Mouse (Mus musculus) neural tube, embryonic 12.5 days (tissue): ENCODE data around the gene Myh14. TPM values are rescaled to one million over a fixed set of nuclear protein-coding genes. Genes with fewer than 3 reads are reported as not detected.

ENCODE experiments used
- ATAC-seq: fragments of 200-750 bp; cut with Nextera tagmentation; 2 replicates; pipeline ENCODE4 v1.8.0; 2017; ENCODE audit warnings: low read depth, mild to moderate bottlenecking, moderate TSS enrichment, moderate library complexity; ENCODE audit not compliant: low FRiP score
- H3K27ac ChIP-seq: fragments of 300-500 bp; sonication (generic); 2 replicates; pipeline ENCODE4 v1.5.1; 2016
- H3K27me3 ChIP-seq: fragments of 300-500 bp; sonication (generic); replicated peaks from 2 replicates; pipeline ENCODE4 v1.6.1; 2016; ENCODE audit warnings: mild to moderate bottlenecking
- H3K36me3 ChIP-seq: fragments of 300-500 bp; sonication (generic); 2 replicates; pipeline ENCODE4 v1.6.1; 2016; ENCODE audit warnings: mild to moderate bottlenecking
- H3K4me1 ChIP-seq: fragments of 300-500 bp; sonication (generic); 2 replicates; pipeline ENCODE4 v1.6.1; 2016
- H3K4me2 ChIP-seq: fragments of 300-500 bp; sonication (generic); replicated peaks from 2 replicates; pipeline ENCODE4 v1.6.1; 2016; ENCODE audit warnings: mild to moderate bottlenecking
- H3K4me3 ChIP-seq: fragments of 300-500 bp; sonication (generic); 2 replicates; pipeline ENCODE4 v1.5.1; 2016
- H3K9ac ChIP-seq: fragments of 300-500 bp; sonication (generic); 2 replicates; pipeline ENCODE4 v1.6.1; 2016; ENCODE audit warnings: mild to moderate bottlenecking
- H3K9me3 ChIP-seq: fragments of 300-500 bp; sonication (generic); 2 replicates; pipeline ENCODE4 v1.6.1; 2016; ENCODE audit warnings: mild to moderate bottlenecking
- WGBS: fragments of 180-500 bp; shearing (Covaris S2); methylation state at CpG from one replicate; pipeline ENCODE4 v1.1.7; 2016; 5-methylcytosine and 5-hydroxymethylcytosine counted together
- polyA plus RNA-seq: library from polyadenylated mRNA; unstranded; fragments of >200 nt; fragmentation: Nextera tagmentation; extraction: Ambion mirVana; gene quantifications from 2 replicates; pipeline ENCODE4 v1.2.1, GENCODE M21; 2016

Gene Myh14
- polyA plus RNA-seq, 1 experiment from 2014 or later = 2.5 TPM

DNA sequence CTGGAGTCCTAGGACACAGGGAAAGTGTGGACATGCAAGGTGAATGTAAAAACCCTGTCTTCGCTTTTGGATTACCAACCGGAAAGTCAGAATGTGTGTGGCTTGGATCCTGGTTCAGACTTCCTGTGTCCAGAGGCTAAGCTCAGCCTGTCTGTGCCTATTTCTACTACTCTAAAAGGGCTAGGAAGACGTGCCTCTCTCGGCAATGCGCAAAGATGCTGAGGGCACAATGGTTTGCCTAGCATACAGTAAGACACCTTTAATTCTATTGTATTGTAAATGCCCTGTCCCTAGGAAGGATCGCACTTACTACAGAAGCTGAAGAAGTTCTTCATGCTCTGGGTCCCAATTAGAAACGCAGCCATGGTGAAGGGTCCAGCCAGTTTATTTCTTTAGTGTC is 65.2 kb downstream of the Myh14 start:
- H3K4me1 ChIP-seq = peaks cover 31% of the 10 kb centered on the region
- no peak overlapping the region for H3K4me2 ChIP-seq
- 41% methylated on average over 7 of the region's 7 CpGs for whole genome bisulfite sequencing
- no peak overlapping the region for H3K27ac ChIP-seq
- ATAC-seq = no peak
- no peaks in the 10 kb centered on the region for H3K9me3 ChIP-seq
- peaks cover 46% of the 10 kb centered on the region for H3K27me3 ChIP-seq
- no peaks in the 10 kb centered on the region for H3K36me3 ChIP-seq
- H3K4me3 ChIP-seq = no peak overlapping the region
- H3K9ac ChIP-seq = no peak overlapping the region

DNA sequence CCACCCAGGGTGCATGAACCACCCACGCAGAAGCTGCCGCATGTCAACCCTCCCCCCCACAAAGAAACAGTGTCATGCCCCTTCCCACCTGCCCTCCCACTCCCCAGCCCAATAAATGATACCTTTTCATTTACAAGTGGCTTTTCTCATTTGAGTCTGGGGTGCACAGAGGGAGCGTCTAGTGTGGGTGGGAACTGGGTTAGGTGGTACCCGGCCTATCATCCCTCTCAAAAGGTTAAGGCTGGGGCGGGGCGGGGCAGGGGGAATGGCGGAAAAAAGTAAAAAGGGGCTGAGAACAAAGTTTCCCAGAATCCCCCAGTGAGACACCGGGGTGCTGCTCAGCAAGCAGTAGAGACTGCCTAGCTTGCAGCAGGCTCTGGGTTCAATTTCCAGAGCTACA is 66.0 kb downstream of the Myh14 start:
- no peak overlapping the region for H3K9ac ChIP-seq
- peaks cover 46% of the 10 kb centered on the region for H3K27me3 ChIP-seq
- H3K36me3 ChIP-seq = no peaks in the 10 kb centered on the region
- no peak overlapping the region; the same call in 1 of the 2 replicates for H3K4me3 ChIP-seq
- 0 out of 2 replicates have a peak, but pooled peaks have one; percentile 15 for ATAC-seq
- H3K27ac ChIP-seq = no peak overlapping the region
- H3K4me1 ChIP-seq = peaks cover 31% of the 10 kb centered on the region
- H3K9me3 ChIP-seq = no peaks in the 10 kb centered on the region
- peak overlapping the region; percentile 57 for H3K4me2 ChIP-seq
- 0% methylated on average over 8 of the region's 8 CpGs for WGBS

DNA sequence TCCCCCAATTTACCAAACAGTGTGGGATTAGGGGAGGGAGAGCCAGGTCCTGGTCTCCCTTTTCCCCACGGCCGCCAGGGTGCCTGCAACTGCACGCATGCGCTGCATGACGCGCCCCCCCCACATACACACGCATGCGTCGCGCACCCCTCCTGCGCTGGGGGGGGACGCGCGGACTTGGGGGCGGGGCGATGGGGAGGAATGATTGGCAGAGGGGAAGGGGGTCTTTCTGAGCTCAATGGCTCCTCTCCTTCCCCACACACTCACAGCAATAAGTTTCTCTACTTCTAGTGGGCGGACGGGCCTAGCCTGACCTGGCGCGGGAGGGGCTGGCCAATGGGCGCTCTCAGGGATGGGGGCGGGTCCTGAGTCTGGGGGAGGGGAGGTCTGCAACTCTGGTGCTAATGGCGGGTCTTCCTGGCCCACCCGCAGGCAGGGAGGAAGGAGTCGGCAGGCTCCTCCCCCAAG is 66.5 kb downstream of the Myh14 start:
- Histone ChIP-seq H3K27ac (no peak overlapping the region), H3K9me3 (no peaks in the 10 kb centered on the region), H3K4me1 (peaks cover 31% of the 10 kb centered on the region), H3K27me3 (peaks cover 46% of the 10 kb centered on the region), H3K4me2 (peak overlapping the region; percentile 57), H3K9ac (no peak overlapping the region), H3K4me3 (peak overlapping the region; percentile 26), H3K36me3 (no peaks in the 10 kb centered on the region)
- peak; percentile 57 for ATAC-seq
- under 1% methylated on average over 17 of the region's 25 CpGs for WGBS

GRCm38 (mm10) chr7:44603186-44603855 is 67.3 kb downstream of the Myh14 start:
- Histone ChIP-seq H3K4me3 (no peak overlapping the region), H3K9me3 (no peaks in the 10 kb centered on the region), H3K36me3 (no peaks in the 10 kb centered on the region), H3K9ac (no peak overlapping the region), H3K27me3 (peaks cover 46% of the 10 kb centered on the region), H3K27ac (no peak overlapping the region), H3K4me2 (peak overlapping the region; percentile 57), H3K4me1 (peaks cover 31% of the 10 kb centered on the region)
- ATAC-seq = no peak
- WGBS = 1% methylated on average over 20 of the region's 20 CpGs

DNA sequence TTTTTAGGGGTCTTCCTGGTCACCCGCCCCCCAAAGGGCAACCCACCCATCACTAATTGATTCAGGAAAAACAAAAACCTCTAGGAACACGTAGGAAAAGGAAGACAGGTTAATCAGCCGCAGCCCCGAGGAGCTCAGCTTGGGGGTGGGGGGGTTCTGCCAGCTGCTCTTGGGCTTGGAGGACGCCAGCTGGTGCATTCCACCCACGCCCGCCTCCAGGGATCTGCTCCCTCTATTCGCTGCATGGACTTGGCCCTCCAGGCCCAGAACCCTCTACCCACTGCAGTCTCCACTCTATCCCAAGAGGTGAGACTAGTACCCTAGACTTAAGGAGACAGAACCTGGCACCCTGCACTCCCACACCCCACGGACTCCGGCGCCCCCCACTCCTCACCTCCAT is 68.2 kb downstream of the Myh14 start:
- peak; percentile 46; the same call in 1 of the 2 replicates for ATAC-seq
- H3K4me3 ChIP-seq = no peak overlapping the region
- H3K27me3 ChIP-seq = peaks cover 41% of the 10 kb centered on the region
- no peaks in the 10 kb centered on the region for H3K9me3 ChIP-seq
- H3K27ac ChIP-seq = no peak overlapping the region
- no peak overlapping the region for H3K9ac ChIP-seq
- WGBS = 15% methylated on average over 11 of the region's 11 CpGs
- H3K4me1 ChIP-seq = peaks cover 31% of the 10 kb centered on the region
- H3K4me2 ChIP-seq = peak overlapping the region; percentile 57
- no peaks in the 10 kb centered on the region for H3K36me3 ChIP-seq

DNA sequence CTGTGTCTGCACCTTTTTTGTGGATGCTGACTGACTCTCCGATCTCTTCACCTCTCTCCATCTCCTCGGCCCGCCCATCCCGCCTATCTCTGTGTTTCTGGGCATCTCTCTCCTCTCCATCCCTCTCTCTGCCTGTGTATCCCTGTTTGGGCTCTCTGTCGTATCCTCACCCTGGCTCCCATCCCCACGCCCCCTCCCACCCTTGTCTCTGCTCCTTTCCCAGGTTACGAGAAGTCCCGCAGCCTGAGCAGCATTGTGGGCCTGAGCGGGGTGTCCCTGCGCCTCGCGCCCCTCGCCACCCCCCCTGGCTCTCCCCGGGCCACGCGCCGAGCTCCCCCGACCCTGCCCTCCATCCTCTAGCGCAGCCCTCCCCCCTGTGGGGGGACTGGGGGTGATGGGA is 69.0 kb downstream of the Myh14 start:
- H3K36me3 ChIP-seq = no peaks in the 10 kb centered on the region
- no peaks in the 10 kb centered on the region for H3K9me3 ChIP-seq
- peaks cover 33% of the 10 kb centered on the region for H3K27me3 ChIP-seq
- 20% methylated on average over 19 of the region's 19 CpGs for whole genome bisulfite sequencing
- no peak overlapping the region for H3K4me3 ChIP-seq
- no peak for ATAC-seq
- peak overlapping the region; percentile 47; the same call in 1 of the 2 replicates for H3K9ac ChIP-seq
- no peak overlapping the region for H3K27ac ChIP-seq
- H3K4me2 ChIP-seq = peak overlapping the region; percentile 57
- H3K4me1 ChIP-seq = peaks cover 31% of the 10 kb centered on the region

DNA sequence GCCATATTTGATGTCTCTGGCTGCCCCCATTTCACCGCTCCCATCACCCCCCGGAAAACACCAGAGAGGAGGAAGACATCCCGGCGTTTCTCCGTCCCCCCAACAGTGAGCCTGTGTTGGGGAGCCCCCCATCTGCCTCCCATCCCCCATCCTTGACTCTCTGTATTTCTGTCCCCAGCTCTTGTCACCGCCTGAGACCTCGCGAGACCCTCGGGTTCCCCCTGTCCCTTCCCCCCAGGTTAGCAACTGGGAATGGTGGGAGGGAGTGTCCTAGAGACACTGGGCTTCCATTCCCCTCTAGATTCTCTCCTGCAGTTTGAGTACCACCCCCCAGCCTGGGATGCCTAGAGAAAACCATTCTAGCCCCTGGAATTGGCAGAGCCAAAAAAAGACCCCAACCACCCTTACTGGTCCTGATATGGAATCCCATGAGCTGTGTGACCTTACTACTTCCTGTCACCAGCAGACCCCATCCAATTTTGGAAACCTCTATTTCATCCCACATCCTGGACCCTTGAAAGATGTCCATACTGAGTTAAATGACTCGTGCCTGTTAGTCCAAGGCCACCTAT is 69.9 kb downstream of the Myh14 start:
- WGBS = 86% methylated on average over 10 of the region's 10 CpGs
- H3K4me1 ChIP-seq = peaks cover 31% of the 10 kb centered on the region
- ATAC-seq = no peak
- H3K27ac ChIP-seq = no peak overlapping the region
- H3K27me3 ChIP-seq = peaks cover 25% of the 10 kb centered on the region
- no peak overlapping the region for H3K9ac ChIP-seq
- H3K4me2 ChIP-seq = no peak overlapping the region
- H3K9me3 ChIP-seq = no peaks in the 10 kb centered on the region
- peaks cover 3% of the 10 kb centered on the region; the same call in 1 of the 2 replicates for H3K36me3 ChIP-seq
- no peak overlapping the region for H3K4me3 ChIP-seq

DNA sequence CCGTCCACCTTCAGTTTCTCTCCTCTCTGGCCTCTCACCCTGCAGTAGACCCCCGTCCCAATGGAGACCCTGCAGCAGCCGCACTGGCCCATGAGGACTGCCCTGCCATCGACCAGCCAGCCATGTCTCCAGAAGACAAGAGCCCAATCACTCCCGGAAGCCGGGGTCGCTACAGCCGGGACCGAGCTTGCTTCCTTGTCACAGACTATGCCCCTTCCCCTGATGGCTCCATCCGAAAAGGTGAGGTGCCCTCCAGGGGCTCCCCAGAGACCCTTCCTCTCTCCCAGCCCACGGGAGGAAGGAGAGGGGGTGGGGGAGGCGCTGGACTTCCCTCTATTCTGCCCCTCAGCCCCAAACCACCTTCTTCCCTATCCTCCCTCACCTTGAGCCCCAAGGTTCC is 72.3 kb downstream of the Myh14 start:
- WGBS = 86% methylated on average over 11 of the region's 12 CpGs

DNA sequence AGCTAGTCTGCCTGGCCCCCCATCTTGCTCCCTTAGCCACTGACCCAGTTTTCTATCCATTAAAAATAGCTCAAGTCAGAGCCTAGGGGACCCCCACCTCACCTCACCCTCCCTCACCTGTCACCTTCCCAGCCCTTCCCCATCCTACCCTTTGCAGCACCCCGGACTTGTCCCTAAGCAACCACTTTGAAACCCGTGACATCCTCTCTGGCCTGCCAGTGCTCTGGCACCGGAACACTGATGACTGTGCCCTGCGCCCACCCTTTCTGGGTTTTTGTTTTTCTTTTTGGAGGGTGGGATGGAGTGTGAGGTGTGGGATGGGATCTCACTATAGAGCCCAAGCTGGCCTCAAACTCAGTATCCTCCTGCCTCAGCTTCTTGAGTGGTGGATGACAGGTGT is 73.0 kb downstream of the Myh14 start:
- no peak overlapping the region for H3K27ac ChIP-seq
- no peak overlapping the region for H3K9ac ChIP-seq
- H3K4me3 ChIP-seq = no peak overlapping the region
- H3K4me1 ChIP-seq = peaks cover 29% of the 10 kb centered on the region
- 91% methylated on average over 4 of the region's 4 CpGs for WGBS
- ATAC-seq = no peak
- peaks cover 25% of the 10 kb centered on the region for H3K27me3 ChIP-seq
- no peaks in the 10 kb centered on the region for H3K9me3 ChIP-seq
- peaks cover 6% of the 10 kb centered on the region; the same call in 1 of the 2 replicates for H3K36me3 ChIP-seq
- H3K4me2 ChIP-seq = no peak overlapping the region

More for the DNA sequence above, 72.3 kb downstream of the Myh14 start:
- Histone ChIP-seq H3K27me3 (peaks cover 25% of the 10 kb centered on the region), H3K4me3 (no peak overlapping the region), H3K36me3 (peaks cover 6% of the 10 kb centered on the region; the same call in 1 of the 2 replicates), H3K9ac (no peak overlapping the region), H3K9me3 (no peaks in the 10 kb centered on the region), H3K4me2 (no peak overlapping the region), H3K27ac (no peak overlapping the region), H3K4me1 (peaks cover 29% of the 10 kb centered on the region)
- ATAC-seq = no peak

DNA sequence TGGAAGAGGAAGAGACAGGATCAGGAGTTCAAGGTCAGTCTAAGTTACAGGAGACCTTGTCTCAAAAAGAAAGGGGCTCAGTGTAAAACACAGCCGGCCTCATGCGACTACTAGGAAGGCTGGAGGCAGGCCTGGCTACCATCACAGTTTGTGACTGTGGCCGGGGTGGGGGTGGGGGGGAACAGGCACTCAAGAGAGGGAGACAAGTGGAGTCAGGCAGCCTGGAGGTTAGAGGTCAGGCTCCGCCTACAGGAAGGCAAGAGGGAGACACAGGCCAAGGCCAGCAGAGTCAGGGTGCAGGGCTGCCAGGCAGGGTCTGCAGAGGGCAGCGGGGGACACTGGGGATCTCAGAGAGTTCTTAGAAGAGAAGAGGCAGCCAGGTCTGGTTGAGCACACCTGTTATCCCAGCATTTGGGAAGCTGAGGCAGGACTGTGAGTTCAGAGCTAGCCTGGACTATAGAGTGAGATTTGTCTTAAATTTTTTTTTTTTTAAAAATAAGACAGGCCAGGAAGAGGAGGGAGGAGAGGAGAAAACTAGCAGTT is 73.6 kb downstream of the Myh14 start:
- Histone ChIP-seq H3K27me3 (peaks cover 30% of the 10 kb centered on the region), H3K9ac (no peak overlapping the region), H3K4me3 (no peak overlapping the region), H3K27ac (no peak overlapping the region), H3K36me3 (peaks cover 6% of the 10 kb centered on the region; the same call in 1 of the 2 replicates), H3K4me2 (no peak overlapping the region), H3K9me3 (no peaks in the 10 kb centered on the region), H3K4me1 (peaks cover 29% of the 10 kb centered on the region)
- WGBS = 61% methylated on average over 5 of the region's 5 CpGs
- no peak for ATAC-seq

GRCm38 (mm10) chr7:44596051-44596450 is 74.6 kb downstream of the Myh14 start:
- Histone ChIP-seq H3K4me2 (no peak overlapping the region), H3K27ac (no peak overlapping the region), H3K36me3 (peaks cover 6% of the 10 kb centered on the region; the same call in 1 of the 2 replicates), H3K9ac (no peak overlapping the region), H3K9me3 (no peaks in the 10 kb centered on the region), H3K4me1 (peaks cover 33% of the 10 kb centered on the region), H3K27me3 (peaks cover 31% of the 10 kb centered on the region), H3K4me3 (no peak overlapping the region)
- WGBS = 89% methylated on average over 6 of the region's 6 CpGs
- no peak for ATAC-seq

DNA sequence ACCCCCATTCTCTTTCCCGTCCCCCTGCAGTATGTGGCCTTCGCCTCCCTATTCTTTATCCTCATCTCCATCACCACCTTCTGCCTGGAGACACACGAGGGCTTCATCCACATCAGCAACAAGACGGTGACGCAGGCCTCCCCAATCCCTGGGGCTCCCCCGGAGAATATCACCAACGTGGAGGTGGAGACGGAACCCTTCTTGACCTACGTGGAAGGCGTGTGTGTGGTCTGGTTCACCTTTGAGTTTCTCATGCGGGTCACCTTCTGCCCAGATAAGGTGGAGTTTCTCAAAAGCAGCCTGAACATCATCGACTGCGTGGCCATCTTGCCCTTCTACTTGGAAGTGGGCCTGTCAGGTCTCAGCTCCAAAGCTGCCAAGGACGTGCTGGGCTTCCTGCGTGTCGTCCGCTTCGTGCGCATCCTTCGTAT is 75.5 kb downstream of the Myh14 start:
- H3K4me2 ChIP-seq = no peak overlapping the region
- peaks cover 27% of the 10 kb centered on the region for H3K27me3 ChIP-seq
- H3K36me3 ChIP-seq = peaks cover 6% of the 10 kb centered on the region; the same call in 1 of the 2 replicates
- no peak overlapping the region for H3K4me3 ChIP-seq
- no peak overlapping the region for H3K27ac ChIP-seq
- 91% methylated on average over 20 of the region's 20 CpGs for WGBS
- no peak overlapping the region for H3K9ac ChIP-seq
- no peaks in the 10 kb centered on the region for H3K9me3 ChIP-seq
- peaks cover 37% of the 10 kb centered on the region for H3K4me1 ChIP-seq
- no peak for ATAC-seq
